Mouse (Mus musculus): ENCODE measurements at regions not wholly inside any gene's neighbourhood (a gene's known extent, or its start where the extent isn't known, plus 50 kb on each side); places are given as distances from the start of the nearest gene placed in this dataset.

DNA sequence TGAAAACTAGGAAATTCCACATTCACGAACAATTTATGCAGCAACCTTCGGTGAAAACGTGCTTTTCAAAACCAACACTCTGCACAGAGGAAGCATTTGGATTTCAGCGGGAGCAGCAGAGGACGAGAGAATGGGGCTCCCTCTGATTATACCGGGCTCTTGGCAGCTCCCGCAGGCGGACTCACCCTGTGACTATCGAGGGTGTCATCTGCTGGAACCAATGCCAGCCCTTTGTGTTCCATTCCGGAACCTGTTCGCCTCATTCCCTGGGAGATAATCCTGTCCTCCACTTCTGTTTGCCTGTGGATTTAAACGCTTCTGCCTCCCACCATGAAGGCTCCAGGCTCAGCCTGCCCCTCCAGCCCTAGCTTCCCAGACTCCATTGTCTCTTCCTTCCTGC lies 77.1 kb downstream of the Utp18 start:
- DNase-seq = no peak

DNA sequence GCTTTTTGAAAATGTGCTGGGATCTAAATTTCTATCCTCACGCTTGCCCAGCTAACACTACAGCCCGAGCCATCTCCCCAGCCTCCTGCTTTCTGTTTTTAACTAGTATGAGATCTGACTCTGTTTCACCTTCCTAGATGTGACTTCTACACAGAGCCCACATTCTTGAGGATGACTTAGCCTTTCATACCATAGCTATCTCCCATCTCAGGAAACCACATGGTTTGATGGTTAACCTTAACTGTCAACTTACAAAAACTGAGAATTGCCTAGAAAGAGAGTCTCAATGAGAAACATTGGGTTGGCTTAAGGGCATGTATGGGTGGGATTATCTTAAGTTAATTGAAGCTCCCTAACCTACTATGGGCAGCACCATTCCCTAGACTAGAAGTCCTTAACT lies 78.4 kb downstream of the Utp18 start:
- no peak for DNase-seq

DNA sequence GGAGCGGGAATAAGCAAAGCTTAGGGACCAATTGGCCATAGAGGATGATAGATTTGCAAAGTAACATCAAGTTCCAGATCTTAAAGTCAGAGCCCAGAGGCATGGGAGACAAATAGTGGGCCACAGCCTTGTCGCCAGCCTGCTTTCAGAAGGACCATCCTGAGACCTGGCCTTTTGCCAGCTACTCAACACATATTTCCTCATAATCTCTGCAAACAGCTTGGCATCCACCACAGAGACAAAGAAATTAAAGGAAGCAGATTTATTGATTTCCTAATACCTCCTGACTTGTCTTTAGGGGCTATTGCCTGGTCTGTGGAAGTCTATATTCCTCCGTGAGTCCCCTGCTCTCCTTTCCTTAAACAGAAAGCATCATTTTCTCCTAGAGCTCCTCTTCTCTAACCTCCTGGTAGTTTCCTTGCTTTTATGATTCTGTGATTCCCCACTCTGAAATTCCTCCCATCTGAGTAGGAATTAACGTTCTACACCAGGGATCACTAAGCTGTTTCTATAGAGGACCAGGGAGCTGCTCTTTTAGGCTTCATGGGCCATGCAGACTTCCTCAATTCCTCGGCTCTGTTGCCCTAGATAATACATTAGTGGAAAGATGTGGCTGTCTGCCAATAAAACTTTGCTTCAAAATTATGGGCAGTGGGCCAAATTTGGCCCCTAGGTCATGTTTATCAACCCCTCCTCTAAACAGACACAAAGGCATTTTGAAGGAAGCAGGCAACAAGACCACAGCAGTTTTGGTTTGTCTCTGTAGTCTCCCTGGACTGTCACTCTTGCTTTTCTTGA lies 114.2 kb downstream of the Utp18 start:
- no peak for DNase-seq

DNA sequence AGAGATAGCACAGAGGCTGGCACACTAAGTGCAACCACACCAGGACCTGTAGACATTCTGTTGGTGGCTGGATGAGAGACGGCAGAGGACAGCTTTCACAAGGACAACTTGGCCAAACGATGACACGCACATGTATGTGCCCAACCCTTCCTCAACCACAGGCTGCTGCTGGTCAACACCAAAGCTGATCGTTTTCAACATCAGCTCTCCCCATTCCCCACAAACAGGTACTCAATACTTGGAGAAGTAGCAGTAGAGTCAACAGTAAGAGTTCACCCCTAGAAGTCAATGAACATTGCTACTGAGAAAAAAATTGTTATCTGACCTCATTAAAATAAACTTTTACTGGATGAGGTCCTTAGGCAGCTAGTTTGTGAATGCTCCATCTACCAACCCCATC lies 119.6 kb downstream of the Utp18 start:
- no peak for DNase-seq

DNA sequence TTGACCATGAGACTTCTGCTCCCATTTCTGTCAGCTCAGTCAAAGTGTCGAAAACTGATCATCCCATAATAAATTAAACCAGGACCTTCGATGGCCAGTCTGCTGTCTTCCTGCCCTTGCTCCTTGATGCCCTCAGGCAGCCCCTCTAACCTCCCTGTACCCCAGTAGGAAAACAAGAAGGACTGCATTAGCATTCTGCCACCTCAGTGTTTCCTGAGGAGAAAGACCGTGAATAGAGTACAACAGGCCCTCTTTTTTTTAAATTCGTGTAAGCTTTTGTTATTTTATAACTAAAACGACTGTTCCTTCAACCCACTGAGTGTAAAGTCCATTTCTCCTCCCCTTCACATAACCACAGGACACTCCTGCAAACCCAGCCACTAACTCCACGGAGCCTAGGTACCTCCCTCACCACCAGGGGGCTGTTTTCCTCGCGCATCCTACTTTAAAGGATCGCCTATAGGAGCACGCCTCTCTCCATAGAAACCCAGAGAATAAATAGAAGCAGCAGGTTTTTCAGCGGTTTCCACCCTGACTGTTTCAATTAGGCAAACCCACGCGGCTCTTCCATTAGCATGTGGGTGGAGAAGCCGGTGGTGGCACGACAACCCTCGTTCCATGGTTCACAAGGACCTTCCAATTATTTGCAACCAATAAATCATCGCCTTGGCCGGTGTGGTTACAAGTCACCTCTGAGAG lies 122.6 kb downstream of the Utp18 start:
- peak; percentile 9 for DNase-seq

DNA sequence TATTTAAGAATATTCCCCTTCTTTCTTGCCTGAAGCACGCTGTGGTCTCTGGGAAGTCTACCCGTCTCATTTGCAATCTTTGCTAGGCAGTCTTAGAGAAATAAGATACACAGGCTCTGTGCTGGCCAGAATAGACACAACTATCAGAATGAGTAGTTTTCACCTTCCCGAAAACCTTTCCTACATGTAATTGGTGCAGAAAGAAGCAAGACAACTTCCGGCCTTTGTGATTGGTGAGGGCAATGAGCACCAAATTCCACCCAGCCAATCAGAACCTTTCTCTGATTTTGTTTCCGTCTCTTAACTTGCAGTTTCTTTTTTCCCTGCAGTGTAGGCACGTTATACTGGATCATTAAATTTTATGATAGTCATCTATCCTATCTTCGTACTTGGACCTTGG lies 127.7 kb downstream of the Utp18 start:
- DNase-seq = no peak

DNA sequence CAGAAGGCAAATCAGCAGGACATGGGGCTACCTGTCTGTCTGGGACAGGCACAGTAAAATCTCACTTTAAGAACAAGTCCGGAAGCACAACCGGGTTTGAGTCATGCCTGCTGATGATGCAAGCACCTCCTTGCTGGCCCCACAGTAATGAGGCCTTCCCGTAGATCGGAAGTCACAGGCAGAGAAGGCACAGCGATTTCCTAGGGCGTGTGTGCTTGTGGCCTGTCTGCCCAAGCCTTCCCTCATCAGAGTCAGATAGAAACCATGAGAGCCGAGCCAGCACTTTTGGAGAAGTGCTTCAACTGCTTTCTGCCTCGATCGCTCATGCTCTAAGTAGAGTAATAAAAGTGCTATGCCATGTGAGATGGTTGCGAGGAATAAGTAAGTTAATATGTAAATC lies 148.9 kb downstream of the Utp18 start:
- no peak for DNase-seq

DNA sequence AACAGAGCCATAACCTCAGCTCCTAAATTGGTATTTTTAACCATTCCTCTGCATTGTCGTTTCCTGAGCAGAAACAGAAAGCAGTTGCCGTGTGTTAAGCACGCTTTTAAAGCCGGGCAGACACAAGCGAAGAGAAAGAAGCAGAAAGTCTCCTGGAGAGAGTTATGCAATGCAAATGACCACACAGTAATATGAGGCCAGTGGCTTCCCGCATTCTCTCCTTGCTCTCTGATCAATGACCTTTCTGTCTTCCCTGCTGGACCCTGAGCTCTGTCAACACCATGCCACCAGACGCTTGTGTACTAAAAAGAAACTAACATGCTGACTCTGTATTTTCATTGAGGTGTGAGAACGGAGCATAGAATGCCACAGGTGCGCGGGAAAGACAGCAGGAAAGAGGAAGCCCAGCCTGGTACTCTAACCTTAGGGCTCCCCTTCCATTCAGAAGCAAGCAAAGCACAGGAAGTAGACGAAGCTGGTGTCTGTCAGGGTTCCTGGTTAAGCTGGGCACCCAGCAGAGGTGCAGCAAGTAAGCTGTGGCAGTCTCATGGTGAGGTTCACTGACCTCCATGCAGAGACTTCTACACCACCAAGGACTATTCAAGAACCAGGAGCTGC lies 151.9 kb downstream of the Utp18 start:
- no peak for DNase-seq

DNA sequence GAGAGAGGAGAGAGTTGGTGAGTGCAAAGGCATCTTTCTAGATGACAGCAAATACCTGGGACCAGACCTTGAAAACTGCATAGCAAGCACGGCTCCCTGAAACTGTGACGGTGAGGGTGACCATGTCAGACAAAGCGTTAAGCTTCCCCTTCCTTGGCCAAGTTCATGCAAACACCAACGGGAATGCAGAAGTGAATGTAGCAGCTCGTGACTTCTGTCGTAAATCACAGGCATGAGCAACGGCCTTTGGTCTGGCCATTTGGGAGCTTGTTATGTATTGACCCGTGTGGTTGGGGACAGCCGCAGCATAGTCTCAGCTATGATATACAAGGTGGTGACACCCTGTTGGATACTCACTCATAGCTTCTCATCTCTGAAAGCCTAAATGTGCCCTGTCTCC lies 156.4 kb downstream of the Utp18 start:
- no peak for DNase-seq

DNA sequence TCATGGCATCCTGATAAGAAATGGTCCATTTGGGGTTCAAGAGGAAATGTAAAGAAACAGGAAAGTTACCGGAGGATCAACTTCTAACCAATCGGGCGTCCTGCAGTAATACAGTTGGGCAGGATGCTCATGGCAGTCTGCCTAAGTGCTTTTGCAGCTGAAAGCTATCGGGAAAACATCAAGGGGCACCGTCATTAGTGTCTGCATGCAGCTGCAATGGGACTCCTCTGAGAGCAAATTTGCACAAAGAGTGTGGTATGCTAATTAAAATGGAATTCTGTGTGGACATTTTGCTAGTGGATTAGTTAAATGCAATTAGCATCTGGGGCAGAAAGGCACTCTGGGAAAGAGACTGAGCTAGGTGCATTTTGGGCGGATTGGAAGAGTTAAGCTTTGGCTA lies 160.3 kb downstream of the Utp18 start:
- DNase-seq = no peak

DNA sequence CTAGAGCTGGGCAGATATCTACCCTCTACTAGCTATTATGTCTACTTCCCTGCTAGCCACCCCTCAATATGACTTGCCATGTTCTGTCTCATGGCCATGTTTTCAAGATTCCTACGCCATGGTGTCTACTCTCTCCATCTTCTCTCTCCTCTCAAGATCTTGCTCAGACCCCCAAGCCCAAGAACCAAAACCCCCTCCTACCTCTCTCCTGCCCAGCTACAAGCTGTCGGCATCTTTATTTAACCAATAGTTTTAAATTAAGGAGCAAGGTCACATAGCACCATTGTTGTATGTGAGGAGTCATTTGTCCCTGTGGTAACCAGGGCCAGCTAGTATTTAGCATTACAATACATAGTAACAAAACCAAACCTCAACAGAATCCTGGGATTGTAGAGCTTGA lies 166.4 kb downstream of the Utp18 start:
- no peak for DNase-seq

DNA sequence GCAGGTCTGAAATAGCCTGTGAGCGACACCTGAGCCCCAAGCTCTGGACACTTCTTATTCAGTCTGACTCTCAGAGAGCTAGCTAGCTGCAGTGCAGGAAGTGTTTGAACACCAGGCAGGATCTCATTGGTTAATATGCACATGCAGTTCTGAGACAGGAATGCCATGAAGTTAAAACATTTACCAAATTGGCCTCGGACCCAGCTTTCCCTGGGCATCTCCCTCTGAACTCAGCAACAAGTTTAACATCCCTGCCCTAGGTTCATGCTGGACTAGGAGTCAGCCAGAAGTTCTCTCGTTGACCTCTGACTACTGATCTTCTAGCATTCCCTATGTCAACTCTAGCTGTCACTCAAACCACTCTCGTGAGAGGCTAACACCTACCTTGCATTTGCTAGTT lies 175.9 kb downstream of the Utp18 start:
- no peak for DNase-seq

DNA sequence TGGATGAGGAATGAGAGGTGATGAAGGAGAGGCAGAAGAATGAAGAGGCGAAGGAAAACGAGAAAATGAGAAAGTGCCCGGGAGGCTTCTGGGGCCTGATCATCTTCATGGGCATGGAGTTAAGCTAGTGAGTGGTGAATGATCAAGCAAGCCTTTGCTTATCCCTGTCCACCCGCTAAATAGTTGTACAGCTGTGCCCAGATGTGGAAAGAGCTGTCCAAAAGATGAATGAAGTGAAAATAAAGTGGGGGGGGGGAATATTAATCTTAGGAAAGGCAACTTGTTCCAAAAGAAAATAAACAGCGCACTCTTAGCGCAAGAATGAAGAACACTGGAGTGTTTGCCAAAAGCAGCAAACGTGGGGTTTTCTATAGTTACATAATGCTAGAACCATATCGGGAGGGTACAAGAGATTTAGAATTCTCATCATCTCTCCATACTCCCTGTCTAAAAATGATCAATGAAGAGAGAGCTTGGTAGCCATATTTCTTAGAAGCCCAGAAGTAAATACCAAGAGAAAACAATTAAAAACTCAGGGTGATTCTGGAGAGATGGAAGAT lies 188.5 kb downstream of the Utp18 start:
- DNase-seq = no peak

DNA sequence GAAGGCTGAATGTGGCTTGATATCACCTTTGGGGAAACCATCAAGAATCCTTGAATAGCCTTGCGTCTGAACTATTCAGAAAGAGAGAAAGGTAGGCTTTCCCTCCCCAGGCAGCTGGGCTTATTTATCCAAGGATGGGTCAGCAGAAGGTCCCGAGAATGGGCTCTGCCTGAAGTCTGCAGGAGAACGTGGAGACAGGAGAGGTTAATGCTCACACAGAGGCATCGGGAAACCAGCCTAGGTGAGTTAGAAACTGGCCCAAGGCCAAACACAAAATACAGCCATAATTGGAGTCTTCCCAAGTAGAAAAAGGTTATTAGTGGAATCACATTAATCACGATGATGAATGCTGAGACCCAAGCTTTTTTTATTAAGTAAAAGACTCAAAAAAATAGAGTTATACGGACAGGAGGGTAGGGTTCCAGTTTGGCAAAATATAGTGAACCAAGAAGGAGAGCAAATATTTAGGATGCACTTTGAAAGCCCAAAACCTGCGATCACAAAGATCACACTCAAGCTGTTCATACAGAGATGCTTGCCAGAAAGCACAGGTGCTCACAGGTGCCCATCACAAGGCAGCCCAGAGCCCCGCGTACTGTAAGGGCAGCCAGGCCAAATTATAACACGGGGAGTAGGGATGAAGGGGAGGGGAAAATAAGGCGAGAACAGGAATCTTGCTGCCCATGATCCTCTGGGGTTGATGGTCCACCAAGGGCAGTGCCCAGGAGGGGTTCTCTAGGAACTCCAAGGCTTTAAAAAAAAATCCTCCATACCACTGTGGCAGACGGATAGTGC lies 189.3 kb downstream of the Utp18 start:
- no peak for DNase-seq

DNA sequence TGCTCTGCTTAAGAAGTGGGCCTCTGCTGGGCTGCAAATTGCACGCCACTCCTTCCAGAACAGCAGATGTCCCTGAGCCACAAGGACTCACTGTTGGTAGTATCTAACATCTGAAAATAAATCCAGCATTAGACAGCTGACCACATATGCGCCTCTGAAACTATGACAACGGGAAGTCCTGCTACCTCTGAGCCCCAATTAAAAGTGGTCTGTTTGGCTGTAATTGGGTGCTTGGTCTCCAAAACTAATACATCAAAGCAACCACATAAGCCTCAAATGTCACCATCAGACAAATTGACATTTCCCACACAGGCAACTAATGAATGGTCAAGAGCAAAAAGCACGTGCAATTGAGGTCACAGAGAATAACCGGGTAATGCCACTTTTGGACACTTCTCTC lies 201.9 kb downstream of the Utp18 start:
- no peak for DNase-seq

DNA sequence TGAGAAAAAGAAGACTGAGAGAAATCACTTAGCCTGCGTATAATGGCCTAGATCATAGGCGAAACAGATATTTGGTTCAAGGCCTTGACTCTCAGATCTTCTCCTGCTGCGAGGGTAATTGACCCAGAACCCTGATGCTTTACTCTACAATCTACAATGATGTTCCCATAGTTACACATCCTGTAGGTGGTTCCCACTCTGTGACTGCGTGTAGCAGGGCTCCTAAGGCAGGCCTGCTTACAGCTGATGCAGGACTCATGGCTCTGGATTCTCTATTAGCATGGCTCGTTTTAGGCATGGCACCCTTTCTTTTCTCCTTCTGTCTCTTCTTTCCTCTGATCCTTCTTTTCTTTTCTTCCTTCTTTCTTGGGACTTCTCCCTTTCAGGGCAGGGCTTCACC lies 209.3 kb downstream of the Utp18 start:
- DNase-seq = no peak

DNA sequence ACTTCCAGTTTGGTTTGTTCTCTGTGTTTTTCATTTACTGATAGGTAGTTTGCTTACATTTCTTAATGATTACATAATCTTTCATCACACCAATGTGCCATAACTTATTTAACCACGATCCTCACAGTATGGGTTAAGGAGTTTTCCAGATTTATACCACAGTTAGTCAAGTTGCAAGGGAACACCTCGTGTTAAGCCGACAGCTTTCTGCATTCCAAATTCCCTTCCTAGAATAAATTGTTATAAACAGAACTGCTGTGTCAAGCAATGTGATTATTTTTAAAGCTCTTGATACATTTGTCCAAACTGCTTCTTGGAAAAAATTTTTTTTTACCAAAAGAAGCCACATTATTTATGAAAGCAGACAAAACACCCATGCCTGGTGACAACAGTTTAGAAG lies 213.5 kb downstream of the Utp18 start:
- DNase-seq = no peak

DNA sequence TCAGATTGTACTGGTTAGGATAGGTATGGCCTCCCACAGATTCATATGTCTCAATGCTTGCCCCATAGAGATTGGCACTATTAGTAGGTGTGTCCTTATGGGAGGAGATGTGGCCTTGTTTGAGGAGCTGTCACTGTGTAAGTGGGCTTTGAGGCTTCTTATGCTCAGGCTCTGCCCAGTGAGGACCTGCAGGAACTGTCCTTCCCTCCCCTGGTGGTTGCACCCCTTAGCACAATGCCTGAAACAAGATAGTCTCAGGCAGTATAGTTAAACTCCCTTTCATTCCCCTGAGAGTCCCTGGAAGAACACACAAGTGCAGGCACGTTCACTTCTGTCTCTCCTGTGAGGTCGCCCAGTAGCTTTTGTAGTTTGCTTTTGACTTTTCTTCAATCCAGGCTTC lies 223.9 kb downstream of the Utp18 start:
- DNase-seq = no peak

DNA sequence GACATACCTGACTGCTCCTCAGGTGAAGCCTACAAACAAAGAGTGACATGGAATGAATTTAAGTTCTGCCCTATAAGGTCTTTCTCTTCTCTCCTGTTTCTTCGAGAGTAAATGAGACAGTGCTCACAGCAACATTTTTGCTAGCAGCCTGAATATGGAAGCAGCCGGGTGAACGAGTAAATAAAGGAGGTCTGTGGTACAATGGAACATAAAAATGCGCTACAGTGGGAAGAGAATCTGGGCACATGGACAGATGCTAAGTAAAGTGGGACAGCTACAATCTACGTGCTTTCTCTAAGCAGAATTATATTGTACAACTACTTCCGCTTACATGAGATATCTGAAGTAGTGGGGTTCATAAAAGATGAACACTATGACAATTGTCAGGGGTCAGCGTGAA lies 225.2 kb downstream of the Utp18 start:
- DNase-seq = no peak

DNA sequence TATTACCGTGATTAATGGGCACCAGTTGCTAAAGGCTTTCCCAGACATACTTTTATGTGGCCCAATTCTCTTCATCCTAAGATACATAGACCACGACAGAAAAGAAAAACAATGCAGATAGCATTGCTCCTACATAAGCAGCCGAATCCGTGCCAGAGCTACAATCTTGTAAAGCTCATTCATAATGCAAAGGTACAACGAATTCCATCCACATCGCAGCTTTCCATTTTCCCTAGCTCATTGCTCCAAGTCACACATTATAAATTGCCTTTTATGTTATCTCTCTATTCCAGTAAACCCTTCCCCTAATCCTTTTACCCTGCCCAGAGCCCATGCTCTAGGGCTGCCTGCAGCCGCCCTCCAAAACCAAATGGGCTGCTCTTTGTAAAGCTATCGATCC lies 226.8 kb downstream of the Utp18 start:
- no peak for DNase-seq

DNA sequence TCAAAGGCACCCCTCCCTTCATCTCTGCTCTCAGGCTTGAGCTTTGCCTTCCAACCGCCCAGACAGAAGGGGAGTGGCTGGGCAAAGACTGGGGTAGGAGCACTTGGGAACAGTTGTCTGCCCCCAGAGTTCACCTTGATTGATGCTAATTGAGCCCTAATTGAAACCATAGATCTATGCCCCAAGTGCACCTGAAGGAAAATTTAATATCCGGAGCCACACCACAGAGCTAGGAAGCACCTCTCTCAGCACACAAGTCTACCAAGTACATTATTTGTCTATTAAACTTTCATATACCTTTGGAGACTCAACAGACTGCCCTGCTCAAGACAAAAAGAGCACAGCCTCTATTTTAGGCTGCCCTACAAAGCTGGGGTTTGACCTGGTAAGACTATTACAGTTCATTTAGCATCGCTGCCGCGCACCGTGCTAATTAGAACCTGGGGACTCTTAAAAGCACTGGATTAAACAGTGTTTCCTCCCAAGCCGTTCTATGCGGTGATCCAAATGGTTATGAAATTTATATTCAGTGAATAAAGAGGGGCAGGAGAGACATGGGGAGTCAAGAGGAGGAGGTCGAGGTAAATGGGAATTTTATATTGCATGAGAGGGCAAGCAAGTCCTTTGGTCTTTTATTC lies 229.8 kb downstream of the Utp18 start:
- DNase-seq = no peak

DNA sequence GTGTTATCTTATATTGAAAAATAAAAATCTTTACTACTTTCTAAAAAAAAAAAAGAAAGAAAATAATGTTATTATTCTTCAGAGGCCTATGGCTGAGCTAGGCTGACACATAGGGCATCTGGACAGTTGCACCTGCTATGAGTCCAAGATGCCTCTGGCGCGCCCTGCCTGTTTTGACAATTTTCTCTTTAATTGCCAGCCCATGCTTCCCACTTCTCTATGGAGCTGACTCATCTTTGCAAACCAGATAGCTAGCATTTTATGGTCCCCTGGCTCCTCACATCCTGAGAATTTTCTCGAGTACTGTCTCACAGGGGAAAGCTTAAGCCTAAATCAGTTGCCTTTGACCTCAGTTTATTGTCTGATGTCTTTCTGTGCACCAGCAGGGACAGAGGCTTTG lies 232.2 kb downstream of the Utp18 start:
- DNase-seq = no peak

All from gastrocnemius, postnatal 10 days (tissue).